Mouse (Mus musculus) retina, postnatal 7 days (tissue): ENCODE measurements around the gene Kdm2b.

Experiments
- DNase-seq: peaks from one replicate; pipeline ENCODE4 v3.0.0-alpha.2; 2012; ENCODE audit warnings: low read depth, low spot score

Gene Kdm2b

DNA sequence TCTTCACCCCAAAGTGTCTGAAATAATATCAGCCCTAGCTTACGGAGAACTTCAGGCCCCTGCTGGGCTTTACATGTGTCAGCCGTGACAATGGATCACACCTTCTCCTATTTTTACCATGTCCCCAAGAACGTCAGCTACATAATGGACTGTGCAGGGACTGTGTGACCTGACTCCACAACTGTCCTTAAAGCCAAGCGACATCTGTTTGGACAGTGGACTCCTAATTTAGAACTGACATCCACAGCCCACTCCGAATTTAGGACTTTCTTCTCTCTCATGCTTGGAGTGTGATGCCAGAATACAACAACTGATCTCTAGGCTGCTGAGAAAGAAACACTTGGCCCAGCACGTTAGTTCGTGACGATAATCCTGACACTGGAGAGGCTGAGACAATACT lies 62.5 kb downstream of the Kdm2b start:
- DNase-seq, result no peak

DNA sequence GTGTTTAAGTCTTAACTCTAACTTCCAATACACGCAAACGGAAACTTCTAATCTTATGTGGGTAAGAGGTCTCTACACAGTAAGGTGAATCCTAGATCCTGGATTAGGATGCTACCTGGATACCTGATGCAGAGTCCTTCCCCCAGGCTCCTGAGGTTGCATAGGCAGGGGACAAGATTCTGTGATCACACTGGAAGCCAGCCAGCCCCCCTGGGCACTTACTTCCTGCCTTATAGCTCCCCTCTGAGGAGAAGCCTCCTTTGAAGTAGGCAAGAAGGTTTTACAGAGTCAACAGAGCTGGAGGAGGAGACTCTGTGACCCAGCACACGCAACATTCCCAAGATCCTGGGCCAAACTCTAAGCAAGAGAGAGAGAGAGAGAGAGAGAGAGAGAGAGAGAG lies 63.3 kb downstream of the Kdm2b start:
- DNase-seq, result no peak

DNA sequence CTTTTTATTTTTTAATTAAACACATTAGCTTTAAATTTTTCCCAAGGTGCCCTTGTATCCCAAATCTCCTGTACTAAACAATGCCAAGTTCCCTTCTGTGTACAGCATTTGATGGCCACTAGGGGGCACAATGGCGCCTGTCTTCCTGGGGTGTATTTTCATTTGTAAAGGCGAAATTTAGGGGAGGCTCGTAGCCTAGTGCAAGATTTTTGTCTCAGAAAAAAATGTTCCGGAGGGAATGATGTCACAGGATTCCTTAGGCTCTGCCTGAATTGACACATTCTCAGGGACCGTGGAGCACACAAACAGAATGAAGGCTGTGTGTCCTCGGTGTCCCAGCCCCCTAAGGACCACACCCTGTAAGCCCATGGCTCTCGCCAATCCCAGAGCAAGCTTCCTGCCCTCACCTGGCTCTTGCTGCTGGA lies 64.1 kb downstream of the Kdm2b start:
- DNase-seq, result peak; percentile 42

- no peak for DNase-seq
Observed at GRCm38 (mm10) chr5:122923871-122924465, 65.7 kb downstream of the Kdm2b start.

DNA sequence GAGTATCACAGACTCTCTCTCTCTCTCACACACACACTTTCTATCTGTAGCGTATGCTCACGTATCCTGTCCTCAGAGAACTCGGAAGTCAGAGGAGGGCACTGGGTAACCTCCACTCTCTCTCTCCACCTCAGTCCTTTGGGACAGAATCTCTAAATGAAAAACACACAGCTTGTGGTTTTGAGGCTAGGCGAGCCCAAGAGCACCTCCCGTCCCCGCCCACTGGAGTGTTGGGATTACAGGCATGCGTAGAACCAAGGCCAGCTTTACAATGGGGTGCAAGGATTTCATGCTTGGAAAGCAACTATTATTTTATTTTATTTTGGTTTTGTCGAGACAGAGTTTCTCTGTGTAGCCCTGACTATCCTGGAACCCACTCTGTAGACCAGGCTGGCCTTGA lies 67.7 kb downstream of the Kdm2b start:
- no peak for DNase-seq

- no peak for DNase-seq
Observed at GRCm38 (mm10) chr5:122920557-122920956, 69.1 kb downstream of the Kdm2b start.

- DNase-seq, result no peak
Observed at GRCm38 (mm10) chr5:122917982-122918711, 71.5 kb downstream of the Kdm2b start.

DNA sequence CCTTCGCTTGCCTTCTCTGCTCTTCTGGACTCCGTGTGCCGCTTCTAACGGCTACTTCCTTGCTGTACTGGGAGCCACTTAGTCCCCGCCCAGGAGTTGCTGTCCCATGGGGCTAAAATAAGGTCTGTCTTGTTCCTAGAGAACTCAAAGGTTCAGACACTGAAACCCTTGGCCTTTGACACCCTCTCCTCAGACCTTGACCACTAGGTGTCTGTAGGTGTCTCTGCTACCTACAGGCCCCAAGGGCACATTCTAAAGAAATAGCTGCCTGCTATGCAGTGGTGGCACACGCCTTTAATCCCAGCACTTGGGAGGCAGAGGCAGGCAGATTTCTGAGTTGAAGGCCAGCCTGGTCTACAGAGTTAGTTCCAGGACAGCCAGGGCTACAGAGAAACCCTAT lies 73.5 kb downstream of the Kdm2b start:
- no peak for DNase-seq

DNA sequence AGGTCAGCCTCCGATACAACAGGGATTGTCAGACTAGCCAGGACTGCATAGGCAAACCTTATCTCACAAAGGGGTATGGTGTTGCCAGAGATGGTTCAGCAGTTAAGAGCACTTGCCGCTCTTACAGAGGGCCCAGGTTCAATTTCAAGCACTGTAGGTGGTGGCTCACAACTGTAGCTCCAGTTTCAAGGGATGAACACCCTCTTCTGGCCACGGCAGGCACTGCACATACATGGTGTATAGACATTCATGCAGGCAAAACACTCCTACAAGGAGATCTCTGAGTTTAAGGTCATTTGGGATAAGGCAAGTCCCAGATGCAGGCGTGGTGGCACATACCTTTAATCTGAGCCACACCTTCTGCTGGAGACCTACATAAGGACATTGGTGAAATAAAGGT lies 76.8 kb downstream of the Kdm2b start:
- no peak for DNase-seq

DNA sequence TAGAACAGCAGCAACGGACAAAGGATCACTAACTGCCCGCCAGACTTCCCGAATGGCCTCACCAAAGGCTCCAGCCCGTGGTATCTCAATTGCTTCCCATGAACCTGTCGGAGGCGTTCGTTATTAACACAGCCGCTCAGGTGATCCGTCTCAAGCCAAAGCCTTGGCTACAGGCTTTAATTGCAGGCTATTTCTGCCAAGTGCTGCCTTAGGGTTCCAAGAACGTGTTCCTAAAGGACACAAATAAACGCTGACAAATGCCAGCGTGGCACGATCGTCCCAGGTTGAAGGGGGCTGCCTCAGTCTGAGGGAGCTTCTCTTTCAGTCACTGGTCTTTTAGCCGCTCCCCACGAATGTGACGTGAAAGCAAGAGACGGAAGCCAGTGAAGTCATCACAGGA lies 80.1 kb downstream of the Kdm2b start:
- DNase-seq, result no peak

DNA sequence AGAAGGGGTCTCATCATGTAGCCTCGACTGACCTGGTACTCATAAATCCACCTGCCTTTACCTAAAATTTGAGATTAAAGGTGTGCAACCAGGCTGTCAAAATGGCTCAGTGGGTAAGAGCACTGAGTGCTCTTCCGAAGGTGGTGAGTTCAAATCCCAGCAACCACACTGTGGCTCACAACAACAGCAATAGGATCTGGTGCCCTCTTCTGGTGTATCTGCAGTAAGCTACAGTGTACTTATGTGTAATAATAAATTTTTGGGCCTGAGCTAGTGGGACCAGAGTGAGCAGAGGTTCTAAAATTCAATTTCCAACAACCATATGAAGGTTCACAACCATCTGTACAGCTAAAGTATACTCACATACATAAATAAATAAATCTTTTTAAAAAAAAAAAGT lies 81.6 kb downstream of the Kdm2b start:
- no peak for DNase-seq

DNA sequence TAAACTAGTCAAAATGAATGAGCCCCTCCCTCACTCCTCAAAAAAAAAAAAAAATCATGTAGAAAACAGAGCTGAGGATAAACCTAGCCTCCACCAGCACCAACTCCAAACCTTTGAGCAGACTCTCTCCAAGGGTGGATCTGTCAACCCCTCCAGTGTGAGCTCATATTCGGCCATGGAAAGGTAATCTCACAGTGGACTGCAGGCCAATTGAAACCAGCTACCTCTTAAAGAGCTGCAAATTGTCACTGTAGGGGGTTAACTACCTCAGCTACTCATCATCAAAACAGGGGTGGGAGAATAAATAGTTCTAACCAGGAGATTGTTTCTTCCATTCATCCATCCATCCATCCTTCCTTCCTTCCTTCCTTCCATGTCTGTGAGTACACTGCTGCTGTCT lies 82.4 kb downstream of the Kdm2b start:
- no peak for DNase-seq

- DNase-seq, result no peak
Observed at GRCm38 (mm10) chr5:122903165-122903564, 86.5 kb downstream of the Kdm2b start.

DNA sequence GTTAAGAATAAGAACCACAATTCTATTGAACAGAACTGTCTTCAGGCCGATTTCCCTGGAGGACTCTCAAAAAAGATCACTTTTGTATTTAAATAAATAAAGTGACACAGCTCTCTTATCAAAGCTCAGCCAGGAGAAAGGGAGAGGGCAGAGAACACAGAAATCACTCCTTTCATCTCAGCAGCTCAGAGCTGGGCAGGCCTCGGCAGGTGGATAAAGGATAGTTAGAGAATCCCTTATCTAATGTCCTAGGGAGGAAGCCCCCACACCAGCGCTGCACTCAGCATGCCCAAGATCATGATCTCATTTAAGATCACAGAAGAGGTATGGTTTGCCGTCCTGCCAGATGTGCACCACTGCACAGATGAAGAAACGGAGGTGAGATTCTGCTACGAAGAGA lies 87.4 kb downstream of the Kdm2b start:
- no peak for DNase-seq

GRCm38 (mm10) chr5:122901666-122902065 lies 88.0 kb downstream of the Kdm2b start:
- DNase-seq, result no peak

- DNase-seq, result no peak
Observed at GRCm38 (mm10) chr5:122901179-122901578, 88.4 kb downstream of the Kdm2b start.

GRCm38 (mm10) chr5:122900558-122901171 lies 89.0 kb downstream of the Kdm2b start:
- no peak for DNase-seq

- peak; percentile 87 for DNase-seq
Observed at GRCm38 (mm10) chr5:122899777-122900557, 89.7 kb downstream of the Kdm2b start.

DNA sequence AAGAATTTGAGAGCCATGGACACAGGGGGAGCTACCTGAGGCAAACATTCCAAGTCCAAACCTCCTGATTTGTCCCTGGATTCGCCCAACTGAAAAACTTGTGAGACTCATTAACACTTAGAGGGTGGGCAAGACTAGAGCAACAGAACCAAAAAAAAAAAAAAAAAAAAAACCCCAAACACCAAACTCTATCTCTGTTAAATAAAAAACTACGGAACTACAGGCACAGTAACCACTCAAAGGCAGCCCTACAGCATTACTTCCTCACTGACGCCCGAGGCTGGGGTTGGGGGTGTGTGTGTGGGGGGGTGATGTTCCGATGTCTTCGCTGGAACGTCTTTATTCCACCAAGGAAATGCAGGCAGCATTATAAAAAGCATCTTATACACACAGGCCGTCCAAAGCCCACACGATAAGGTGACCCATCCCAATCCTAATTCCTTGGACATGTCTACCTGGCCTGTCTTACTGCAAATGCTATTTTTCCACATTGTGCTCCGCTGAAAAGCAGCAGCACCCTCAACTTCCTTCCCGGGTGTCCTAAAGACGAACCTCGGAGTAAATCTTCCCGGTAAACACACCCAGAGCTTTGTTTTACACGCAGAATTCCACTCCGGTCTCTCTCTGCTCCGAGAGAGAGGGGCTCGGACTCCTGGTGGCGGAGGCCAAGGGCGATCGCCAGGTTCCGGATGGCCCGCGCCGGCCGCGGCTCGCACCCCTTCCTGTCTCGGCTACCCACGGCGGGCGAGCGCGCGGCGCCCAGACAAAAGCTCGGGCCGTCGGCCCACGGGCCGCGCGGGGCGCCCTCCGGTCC lies 90.5 kb downstream of the Kdm2b start:
- no peak for DNase-seq

DNA sequence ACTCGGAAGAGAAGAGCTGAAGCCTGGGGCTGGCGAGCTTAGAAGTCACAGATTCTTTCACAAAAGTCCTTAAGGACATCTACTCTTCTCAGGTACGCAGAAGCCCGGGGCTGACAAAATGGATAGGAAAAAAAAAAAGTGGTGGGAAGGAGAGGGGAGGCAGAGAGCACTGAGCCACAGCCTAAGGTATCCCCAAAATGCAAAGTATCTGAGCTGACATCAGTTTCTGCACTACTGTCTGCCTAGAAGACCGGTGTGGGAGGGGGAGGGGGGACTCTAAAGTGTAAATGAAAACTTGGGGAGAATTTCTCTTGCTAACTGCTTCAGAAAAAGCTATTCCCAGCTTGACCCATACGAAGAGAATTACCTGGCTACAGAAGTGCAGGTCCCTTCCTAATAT lies 91.5 kb downstream of the Kdm2b start:
- DNase-seq, result no peak

- DNase-seq, result no peak
Observed at GRCm38 (mm10) chr5:122894821-122895220, 94.8 kb downstream of the Kdm2b start.
